Mouse (Mus musculus) embryonic fibroblast, embryonic 13.5 days (primary cell): Measurements from ENCODE around the gene Sept8.

ENCODE experiments used
- CTCF ChIP-seq: IDR thresholded peaks from 2 replicates; pipeline ENCODE4 v1.5.1; 2011; ENCODE audit warnings: mild to moderate bottlenecking, control low read depth, low read length, moderate library complexity, borderline replicate concordance; ENCODE audit not compliant: insufficient read depth
- POLR2A ChIP-seq: IDR thresholded peaks from 2 replicates; pipeline ENCODE4 v1.6.1; 2011; ENCODE audit warnings: low read depth, mild to moderate bottlenecking, control low read depth, low read length, moderate library complexity

- TF ChIP-seq CTCF: no peak
- no peak for TF ChIP-seq POLR2A
These were observed 32.7 kb upstream of the Sept8 start for GRCm38 (mm10) chr11:53486351-53486750.
